Mouse (Mus musculus): ENCODE data around the gene Cldn7. TPM values are rescaled to one million over a fixed set of nuclear protein-coding genes. Genes with fewer than 3 reads are reported as not detected.
"Not testable (repeated sequence)": the region's sequence is repeated elsewhere in the genome, so short reads cannot be mapped to it uniquely, and the experiment has no call there.

Gene Cldn7
- polyA plus RNA-seq, 1 experiment from 2014 or later = 397 TPM

DNA sequence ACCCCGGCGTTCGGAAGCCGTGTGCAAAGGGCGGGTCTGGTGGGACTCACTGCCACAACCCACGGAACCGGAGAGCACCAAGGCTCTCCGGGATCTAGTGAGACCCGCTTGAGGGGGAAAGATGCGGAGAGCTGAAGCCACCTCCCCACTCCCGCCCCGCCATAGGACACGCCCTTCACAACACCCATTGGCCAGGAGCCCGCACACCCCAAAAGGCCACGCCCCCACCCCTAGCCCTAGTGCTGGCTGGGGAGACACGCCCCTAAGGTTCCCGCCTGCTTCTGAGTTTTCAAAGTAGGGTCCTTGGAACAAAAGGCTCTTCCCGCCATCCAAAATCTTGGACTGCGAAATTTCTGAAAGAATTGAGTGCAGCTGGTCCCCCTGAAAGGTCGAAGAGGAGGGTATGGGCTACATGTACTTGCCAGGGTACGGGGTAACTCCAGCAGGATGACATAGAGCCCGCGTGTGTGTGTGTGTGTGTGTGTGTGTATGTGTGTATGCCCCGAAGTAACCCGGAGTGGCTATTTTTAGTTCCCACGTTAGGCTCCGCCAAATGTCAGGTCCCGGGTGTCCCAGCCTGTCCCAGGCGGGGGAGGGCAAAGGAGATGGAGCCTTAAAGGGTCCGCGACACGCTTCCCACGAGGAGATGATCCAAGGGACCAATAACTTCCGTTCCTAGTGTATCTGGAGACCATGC is 16.4 kb upstream of the Cldn7 start, which contains the start of gene Slc2a4:
Slc2a4 (minus strand) TSS at position 123 of the 697 bp plus-strand sequence.
- Histone ChIP-seq H3K4me3 (replicated peaks; ENCODE audit: low read length) (peak within 1 kb of the TSS; percentile 65), H3K9ac (ENCODE audit: low read length) (peak within 1 kb of the TSS; percentile 68), H3K4me2 (ENCODE audit: low read depth, low read length) (peak within 1 kb of the TSS; percentile 77), H3K9me3 (replicated peaks; ENCODE audit: control insufficient read depth, low read length) (no peaks in the 10 kb centered on the region), H3K27ac (ENCODE audit: low read length) (peak within 1 kb of the TSS; percentile 87), H3K4me1 (ENCODE audit: control insufficient read depth, insufficient read depth, low read length) (peaks cover 26% of the 10 kb centered on the region), H3K36me3 (ENCODE audit: control insufficient read depth, insufficient read depth, low read length) (0 out of 2 replicates have a peak, but pooled peaks cover 8% of the 10 kb centered on the region), H3K27me3 (ENCODE audit: control insufficient read depth, insufficient read depth, low read length) (no peaks in the 10 kb centered on the region)
- peak; percentile 94 for ATAC-seq (ENCODE audit: insufficient read depth, low FRiP score)
- under 1% methylated on average over 34 of the region's 34 CpGs for WGBS

DNA sequence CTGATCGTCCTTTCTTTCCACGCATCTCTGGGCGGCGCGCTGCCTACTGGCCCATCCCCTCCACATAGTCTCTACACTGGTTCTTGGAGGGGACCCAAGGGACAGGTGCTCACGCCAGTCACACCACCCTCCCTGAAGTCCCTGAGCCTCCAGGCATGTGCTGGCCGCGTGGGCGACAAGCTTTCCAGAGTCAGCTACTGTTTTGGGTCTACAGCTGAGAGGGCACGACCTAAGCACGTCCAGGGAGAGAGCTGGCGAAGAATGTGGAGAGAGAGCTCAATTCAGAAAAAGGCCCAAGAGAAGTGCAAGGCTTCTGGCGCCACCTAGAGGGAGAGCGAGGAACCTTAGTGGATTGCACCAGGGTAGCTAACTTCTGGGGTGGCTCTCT is 15.8 kb upstream of the Cldn7 start:
- peak; percentile 35; the same call in 1 of the 2 replicates for ATAC-seq (ENCODE audit: insufficient read depth, low FRiP score)
- H3K36me3 ChIP-seq (ENCODE audit: control insufficient read depth, insufficient read depth, low read length) = 0 out of 2 replicates have a peak, but pooled peaks cover 8% of the 10 kb centered on the region
- peak overlapping the region; percentile 65 for H3K4me3 ChIP-seq (replicated peaks; ENCODE audit: low read length)
- WGBS = under 1% methylated on average over 14 of the region's 14 CpGs
- H3K9ac ChIP-seq (ENCODE audit: low read length) = peak overlapping the region; percentile 68
- peaks cover 26% of the 10 kb centered on the region for H3K4me1 ChIP-seq (ENCODE audit: control insufficient read depth, insufficient read depth, low read length)
- H3K27me3 ChIP-seq (ENCODE audit: control insufficient read depth, insufficient read depth, low read length) = no peaks in the 10 kb centered on the region
- peak overlapping the region; percentile 77 for H3K4me2 ChIP-seq (ENCODE audit: low read depth, low read length)
- H3K27ac ChIP-seq (ENCODE audit: low read length) = peak overlapping the region; percentile 75
- no peaks in the 10 kb centered on the region for H3K9me3 ChIP-seq (replicated peaks; ENCODE audit: control insufficient read depth, low read length)

- Histone ChIP-seq H3K9ac (ENCODE audit: low read length) (no peak overlapping the region), H3K4me2 (ENCODE audit: low read depth, low read length) (no peak overlapping the region), H3K4me1 (ENCODE audit: control insufficient read depth, insufficient read depth, low read length) (peaks cover 25% of the 10 kb centered on the region), H3K36me3 (ENCODE audit: control insufficient read depth, insufficient read depth, low read length) (no peaks in the 10 kb centered on the region), H3K27me3 (ENCODE audit: control insufficient read depth, insufficient read depth, low read length) (no peaks in the 10 kb centered on the region), H3K4me3 (replicated peaks; ENCODE audit: low read length) (no peak overlapping the region), H3K9me3 (replicated peaks; ENCODE audit: control insufficient read depth, low read length) (no peaks in the 10 kb centered on the region), H3K27ac (ENCODE audit: low read length) (no peak overlapping the region)
- ATAC-seq (ENCODE audit: insufficient read depth, low FRiP score) = no peak
- 48% methylated on average over 4 of the region's 4 CpGs for WGBS
These were observed 13.6 kb upstream of the Cldn7 start for GRCm38 (mm10) chr11:69950807-69951459.

GRCm38 (mm10) chr11:69952274-69952673 is 12.3 kb upstream of the Cldn7 start:
- WGBS = 31% methylated on average over 1 of the region's 1 CpGs
- no peak overlapping the region for H3K4me3 ChIP-seq (replicated peaks; ENCODE audit: low read length)
- H3K4me1 ChIP-seq (ENCODE audit: control insufficient read depth, insufficient read depth, low read length) = peaks cover 12% of the 10 kb centered on the region
- H3K4me2 ChIP-seq (ENCODE audit: low read depth, low read length) = no peak overlapping the region
- H3K9ac ChIP-seq (ENCODE audit: low read length) = no peak overlapping the region
- H3K9me3 ChIP-seq (replicated peaks; ENCODE audit: control insufficient read depth, low read length) = no peaks in the 10 kb centered on the region
- no peaks in the 10 kb centered on the region for H3K36me3 ChIP-seq (ENCODE audit: control insufficient read depth, insufficient read depth, low read length)
- H3K27ac ChIP-seq (ENCODE audit: low read length) = no peak overlapping the region
- H3K27me3 ChIP-seq (ENCODE audit: control insufficient read depth, insufficient read depth, low read length) = no peaks in the 10 kb centered on the region
- no peak for ATAC-seq (ENCODE audit: insufficient read depth, low FRiP score)

DNA sequence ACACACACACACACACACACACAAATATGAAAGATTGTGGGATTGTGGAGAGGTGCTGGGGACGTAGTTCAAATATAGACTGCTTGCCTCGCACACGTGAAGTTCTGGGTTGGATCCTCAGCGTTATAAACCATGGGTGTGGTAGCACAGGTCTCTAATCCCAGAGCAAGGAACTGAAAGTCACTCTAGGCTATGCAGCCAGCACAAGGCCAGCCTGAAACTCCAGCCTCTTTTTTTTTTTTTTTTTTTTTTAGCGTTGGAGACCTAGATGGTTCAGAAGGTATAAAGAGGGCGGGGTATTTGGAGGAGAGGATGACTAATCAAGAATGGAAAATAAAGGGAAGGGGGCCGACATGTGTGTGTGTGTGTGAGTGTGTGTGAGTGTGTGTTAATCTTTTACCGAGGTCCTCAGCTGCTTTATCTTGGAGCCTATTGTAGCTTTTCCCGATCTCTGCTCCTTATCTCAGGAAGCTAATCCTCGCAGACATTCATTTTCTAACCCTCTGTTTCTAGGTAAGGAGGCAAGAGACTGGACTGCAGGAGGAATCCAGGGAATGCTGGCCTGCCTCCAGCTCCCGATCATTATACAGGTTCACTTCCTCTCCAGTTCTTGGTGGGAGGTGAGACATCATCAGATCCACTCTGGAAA is 11.2 kb upstream of the Cldn7 start:
- no peaks in the 10 kb centered on the region for H3K27me3 ChIP-seq (ENCODE audit: control insufficient read depth, insufficient read depth, low read length)
- 36% methylated on average over 11 of the region's 11 CpGs for WGBS
- no peak for ATAC-seq (ENCODE audit: insufficient read depth, low FRiP score)
- no peaks in the 10 kb centered on the region for H3K9me3 ChIP-seq (replicated peaks; ENCODE audit: control insufficient read depth, low read length)
- H3K4me2 ChIP-seq (ENCODE audit: low read depth, low read length) = no peak overlapping the region
- H3K4me3 ChIP-seq (replicated peaks; ENCODE audit: low read length) = no peak overlapping the region
- no peaks in the 10 kb centered on the region for H3K36me3 ChIP-seq (ENCODE audit: control insufficient read depth, insufficient read depth, low read length)
- H3K9ac ChIP-seq (ENCODE audit: low read length) = no peak overlapping the region
- H3K4me1 ChIP-seq (ENCODE audit: control insufficient read depth, insufficient read depth, low read length) = 0 out of 2 replicates have a peak, but pooled peaks cover 4% of the 10 kb centered on the region
- H3K27ac ChIP-seq (ENCODE audit: low read length) = no peak overlapping the region

DNA sequence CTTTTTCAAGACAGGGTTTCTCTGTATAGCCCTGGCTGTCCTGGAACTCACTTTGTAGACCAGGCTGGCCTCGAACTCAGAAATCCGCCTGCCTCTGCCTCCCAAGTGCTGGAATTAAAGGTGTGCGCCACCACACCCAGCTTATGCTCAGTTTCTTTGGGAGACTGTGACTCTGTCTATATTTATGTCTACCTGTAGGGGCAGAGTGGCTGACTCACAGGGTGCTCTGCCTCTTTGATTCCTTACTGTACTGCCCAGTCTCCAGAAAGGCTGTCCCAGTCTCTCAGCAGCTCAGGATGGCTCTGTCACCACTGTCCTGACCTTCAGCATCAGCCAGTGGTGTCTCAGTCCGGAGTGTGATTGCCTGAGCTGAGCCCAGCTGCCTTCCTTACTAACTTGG is 9.0 kb upstream of the Cldn7 start:
- 79% methylated on average over 3 of the region's 4 CpGs for WGBS

GRCm38 (mm10) chr11:69956218-69956617 is 8.4 kb upstream of the Cldn7 start:
- no peak overlapping the region for H3K27ac ChIP-seq (ENCODE audit: low read length)
- H3K4me2 ChIP-seq (ENCODE audit: low read depth, low read length) = no peak overlapping the region
- no peaks in the 10 kb centered on the region for H3K27me3 ChIP-seq (ENCODE audit: control insufficient read depth, insufficient read depth, low read length)
- H3K9me3 ChIP-seq (replicated peaks; ENCODE audit: control insufficient read depth, low read length) = no peaks in the 10 kb centered on the region
- WGBS = 72% methylated on average over 1 of the region's 1 CpGs
- no peak for ATAC-seq (ENCODE audit: insufficient read depth, low FRiP score)
- no peaks in the 10 kb centered on the region for H3K36me3 ChIP-seq (ENCODE audit: control insufficient read depth, insufficient read depth, low read length)
- H3K9ac ChIP-seq (ENCODE audit: low read length) = no peak overlapping the region
- H3K4me1 ChIP-seq (ENCODE audit: control insufficient read depth, insufficient read depth, low read length) = no peaks in the 10 kb centered on the region
- no peak overlapping the region for H3K4me3 ChIP-seq (replicated peaks; ENCODE audit: low read length)

More for the DNA sequence above, 9.0 kb upstream of the Cldn7 start:
- not testable (repeated sequence) for H3K4me2 ChIP-seq (ENCODE audit: low read depth, low read length); H3K27me3 ChIP-seq (ENCODE audit: control insufficient read depth, insufficient read depth, low read length); H3K9me3 ChIP-seq (replicated peaks; ENCODE audit: control insufficient read depth, low read length); H3K9ac ChIP-seq (ENCODE audit: low read length); H3K4me1 ChIP-seq (ENCODE audit: control insufficient read depth, insufficient read depth, low read length); H3K4me3 ChIP-seq (replicated peaks; ENCODE audit: low read length); H3K36me3 ChIP-seq (ENCODE audit: control insufficient read depth, insufficient read depth, low read length); ATAC-seq (ENCODE audit: insufficient read depth, low FRiP score); H3K27ac ChIP-seq (ENCODE audit: low read length)

DNA sequence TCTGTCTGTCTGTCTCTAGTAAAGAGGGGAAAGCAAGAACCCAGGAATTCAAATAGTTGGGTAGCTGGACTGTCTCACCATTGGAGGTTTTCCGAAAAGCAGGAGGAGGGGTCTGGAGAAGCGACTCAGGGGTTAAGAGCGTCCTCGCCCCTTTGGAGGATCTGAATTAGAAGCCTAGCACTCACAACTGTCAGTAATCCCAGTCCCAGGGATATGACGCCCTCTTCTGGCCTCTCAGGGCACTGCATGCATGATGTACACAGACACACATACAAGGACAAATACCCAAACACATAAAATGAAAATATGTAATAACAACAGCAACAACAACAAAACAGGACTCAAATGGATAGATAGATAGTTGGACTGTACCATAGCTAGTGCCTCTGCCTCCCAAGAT is 4.0 kb upstream of the Cldn7 start:
- H3K4me3 ChIP-seq (replicated peaks; ENCODE audit: low read length) = no peak overlapping the region
- H3K9me3 ChIP-seq (replicated peaks; ENCODE audit: control insufficient read depth, low read length) = no peaks in the 10 kb centered on the region
- no peak overlapping the region for H3K9ac ChIP-seq (ENCODE audit: low read length)
- H3K36me3 ChIP-seq (ENCODE audit: control insufficient read depth, insufficient read depth, low read length) = no peaks in the 10 kb centered on the region
- H3K4me1 ChIP-seq (ENCODE audit: control insufficient read depth, insufficient read depth, low read length) = no peaks in the 10 kb centered on the region
- H3K4me2 ChIP-seq (ENCODE audit: low read depth, low read length) = no peak overlapping the region
- WGBS = 34% methylated on average over 5 of the region's 5 CpGs
- H3K27me3 ChIP-seq (ENCODE audit: control insufficient read depth, insufficient read depth, low read length) = peaks cover 27% of the 10 kb centered on the region
- H3K27ac ChIP-seq (ENCODE audit: low read length) = no peak overlapping the region
- ATAC-seq (ENCODE audit: insufficient read depth, low FRiP score) = no peak

DNA sequence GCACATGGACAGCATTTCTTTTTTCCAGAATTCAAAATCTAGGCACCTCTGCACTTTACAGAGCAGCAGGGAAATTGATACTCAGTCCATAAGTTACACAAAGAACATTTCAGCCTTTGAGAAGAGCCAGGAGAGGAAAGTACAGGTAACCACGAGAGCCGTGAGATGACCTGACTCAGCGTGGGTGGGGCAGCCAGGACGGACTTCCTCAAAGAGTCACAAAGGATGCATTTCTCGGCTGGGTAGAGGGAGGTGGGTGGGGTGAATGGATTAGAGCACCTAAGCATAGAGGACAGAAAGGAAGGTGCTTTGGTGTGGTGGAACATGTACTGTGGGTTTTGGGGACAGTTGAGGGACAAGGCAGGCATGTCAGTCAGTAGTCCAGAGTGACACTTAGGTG is 2.7 kb upstream of the Cldn7 start:
- H3K9ac ChIP-seq (ENCODE audit: low read length) = no peak overlapping the region
- peaks cover 33% of the 10 kb centered on the region for H3K27me3 ChIP-seq (ENCODE audit: control insufficient read depth, insufficient read depth, low read length)
- H3K27ac ChIP-seq (ENCODE audit: low read length) = peak overlapping the region; percentile 57
- ATAC-seq (ENCODE audit: insufficient read depth, low FRiP score) = no peak
- WGBS = 27% methylated on average over 5 of the region's 5 CpGs
- H3K9me3 ChIP-seq (replicated peaks; ENCODE audit: control insufficient read depth, low read length) = no peaks in the 10 kb centered on the region
- no peak overlapping the region for H3K4me3 ChIP-seq (replicated peaks; ENCODE audit: low read length)
- no peak overlapping the region for H3K4me2 ChIP-seq (ENCODE audit: low read depth, low read length)
- H3K36me3 ChIP-seq (ENCODE audit: control insufficient read depth, insufficient read depth, low read length) = no peaks in the 10 kb centered on the region
- no peaks in the 10 kb centered on the region for H3K4me1 ChIP-seq (ENCODE audit: control insufficient read depth, insufficient read depth, low read length)

All from stomach, embryonic 16.5 days (tissue).